Mouse (Mus musculus): ENCODE measurements around the gene Nr2e1. TPM values are rescaled to one million over a fixed set of nuclear protein-coding genes. Genes with fewer than 3 reads are reported as not detected.
A peak's percentile ranks its signal among the peaks of the same experiment; 100 is the strongest.

Gene Nr2e1
- polyA plus RNA-seq, 1 experiment from 2014 or later, result not detected

GRCm38 (mm10) chr10:42583902-42584435 lies 537 bp upstream of the Nr2e1 start:
- Histone ChIP-seq H3K4me3 (peak overlapping the region; percentile 28), H3K36me3 (no peaks in the 10 kb centered on the region), H3K27me3 (ENCODE audit: low read depth, poor library complexity, severe bottlenecking) (peaks cover 100% of the 10 kb centered on the region), H3K9me3 (replicated peaks) (0 out of 2 replicates have a peak, but pooled peaks cover 4% of the 10 kb centered on the region), H3K4me1 (peaks cover 46% of the 10 kb centered on the region), H3K27ac (no peak overlapping the region)
- no peak for DNase-seq (ENCODE audit: low spot score)
- WGBS, result under 1% methylated on average over 32 of the region's 32 CpGs

- no peak for DNase-seq (ENCODE audit: low spot score)
- peaks cover 100% of the 10 kb centered on the region for H3K27me3 ChIP-seq (ENCODE audit: low read depth, poor library complexity, severe bottlenecking)
- H3K4me3 ChIP-seq, result no peak overlapping the region
- no peak overlapping the region for H3K27ac ChIP-seq
- H3K36me3 ChIP-seq, result no peaks in the 10 kb centered on the region
- WGBS, result under 1% methylated on average over 44 of the region's 44 CpGs
- H3K4me1 ChIP-seq, result peaks cover 46% of the 10 kb centered on the region
- 0 out of 2 replicates have a peak, but pooled peaks cover 4% of the 10 kb centered on the region for H3K9me3 ChIP-seq (replicated peaks)
Measured at GRCm38 (mm10) chr10:42582566-42583110, 794 bp downstream of the Nr2e1 start.

GRCm38 (mm10) chr10:42581694-42582565 lies 1.5 kb downstream of the Nr2e1 start:
- Histone ChIP-seq H3K36me3 (no peaks in the 10 kb centered on the region), H3K4me3 (no peak overlapping the region), H3K9me3 (replicated peaks) (0 out of 2 replicates have a peak, but pooled peaks cover 4% of the 10 kb centered on the region), H3K27me3 (ENCODE audit: low read depth, poor library complexity, severe bottlenecking) (peaks cover 100% of the 10 kb centered on the region), H3K4me1 (peaks cover 46% of the 10 kb centered on the region), H3K27ac (no peak overlapping the region)
- DNase-seq (ENCODE audit: low spot score), result no peak
- under 1% methylated on average over 45 of the region's 45 CpGs for WGBS

GRCm38 (mm10) chr10:42580951-42581277 lies 2.5 kb downstream of the Nr2e1 start:
- Histone ChIP-seq H3K4me3 (no peak overlapping the region), H3K27ac (no peak overlapping the region), H3K27me3 (ENCODE audit: low read depth, poor library complexity, severe bottlenecking) (peaks cover 100% of the 10 kb centered on the region), H3K4me1 (peaks cover 46% of the 10 kb centered on the region), H3K36me3 (no peaks in the 10 kb centered on the region), H3K9me3 (replicated peaks) (no peaks in the 10 kb centered on the region)
- 5% methylated on average over 7 of the region's 7 CpGs for WGBS
- DNase-seq (ENCODE audit: low spot score), result no peak

- peaks cover 46% of the 10 kb centered on the region for H3K4me1 ChIP-seq
- H3K27me3 ChIP-seq (ENCODE audit: low read depth, poor library complexity, severe bottlenecking), result peaks cover 100% of the 10 kb centered on the region
- no peaks in the 10 kb centered on the region for H3K36me3 ChIP-seq
- WGBS, result under 1% methylated on average over 29 of the region's 29 CpGs
- DNase-seq (ENCODE audit: low spot score), result no peak
- no peak overlapping the region for H3K27ac ChIP-seq
- H3K9me3 ChIP-seq (replicated peaks), result no peaks in the 10 kb centered on the region
- peak overlapping the region; percentile 13; the same call in 1 of the 2 replicates for H3K4me3 ChIP-seq
Measured at GRCm38 (mm10) chr10:42580131-42580950, 3.1 kb downstream of the Nr2e1 start.

GRCm38 (mm10) chr10:42579475-42580130 lies 3.8 kb downstream of the Nr2e1 start:
- H3K36me3 ChIP-seq, result no peaks in the 10 kb centered on the region
- no peaks in the 10 kb centered on the region for H3K9me3 ChIP-seq (replicated peaks)
- H3K4me3 ChIP-seq, result peak overlapping the region; percentile 13; the same call in 1 of the 2 replicates
- peaks cover 100% of the 10 kb centered on the region for H3K27me3 ChIP-seq (ENCODE audit: low read depth, poor library complexity, severe bottlenecking)
- peaks cover 45% of the 10 kb centered on the region for H3K4me1 ChIP-seq
- no peak overlapping the region for H3K27ac ChIP-seq
- under 1% methylated on average over 41 of the region's 41 CpGs for WGBS
- no peak for DNase-seq (ENCODE audit: low spot score)

- Histone ChIP-seq H3K9me3 (replicated peaks) (no peaks in the 10 kb centered on the region), H3K4me1 (peaks cover 38% of the 10 kb centered on the region), H3K27ac (no peak overlapping the region), H3K27me3 (ENCODE audit: low read depth, poor library complexity, severe bottlenecking) (peaks cover 100% of the 10 kb centered on the region), H3K36me3 (no peaks in the 10 kb centered on the region), H3K4me3 (no peak overlapping the region)
- no peak for DNase-seq (ENCODE audit: low spot score)
- WGBS, result under 1% methylated on average over 22 of the region's 22 CpGs
Measured at GRCm38 (mm10) chr10:42578698-42579474, 4.5 kb downstream of the Nr2e1 start.

GRCm38 (mm10) chr10:42578281-42578675 lies 5.2 kb downstream of the Nr2e1 start:
- peaks cover 100% of the 10 kb centered on the region for H3K27me3 ChIP-seq (ENCODE audit: low read depth, poor library complexity, severe bottlenecking)
- H3K27ac ChIP-seq, result no peak overlapping the region
- H3K36me3 ChIP-seq, result no peaks in the 10 kb centered on the region
- H3K4me1 ChIP-seq, result peaks cover 33% of the 10 kb centered on the region
- no peaks in the 10 kb centered on the region for H3K9me3 ChIP-seq (replicated peaks)
- no peak overlapping the region for H3K4me3 ChIP-seq
- DNase-seq (ENCODE audit: low spot score), result no peak
- whole genome bisulfite sequencing, result under 1% methylated on average over 15 of the region's 15 CpGs

- Histone ChIP-seq H3K27ac (no peak overlapping the region), H3K4me1 (peaks cover 28% of the 10 kb centered on the region), H3K36me3 (no peaks in the 10 kb centered on the region), H3K9me3 (replicated peaks) (no peaks in the 10 kb centered on the region), H3K27me3 (ENCODE audit: low read depth, poor library complexity, severe bottlenecking) (peaks cover 100% of the 10 kb centered on the region), H3K4me3 (no peak overlapping the region)
- DNase-seq (ENCODE audit: low spot score), result no peak
- WGBS, result 2% methylated on average over 15 of the region's 15 CpGs
Measured at GRCm38 (mm10) chr10:42577525-42578280, 5.7 kb downstream of the Nr2e1 start.

- 2% methylated on average over 10 of the region's 10 CpGs for WGBS
- peaks cover 100% of the 10 kb centered on the region for H3K27me3 ChIP-seq (ENCODE audit: low read depth, poor library complexity, severe bottlenecking)
- H3K9me3 ChIP-seq (replicated peaks), result no peaks in the 10 kb centered on the region
- H3K4me1 ChIP-seq, result peaks cover 7% of the 10 kb centered on the region
- no peaks in the 10 kb centered on the region for H3K36me3 ChIP-seq
- DNase-seq (ENCODE audit: low spot score), result no peak
- H3K4me3 ChIP-seq, result no peak overlapping the region
- H3K27ac ChIP-seq, result no peak overlapping the region
Measured at GRCm38 (mm10) chr10:42574639-42575038, 8.8 kb downstream of the Nr2e1 start.

GRCm38 (mm10) chr10:42572971-42573370 lies 10.5 kb downstream of the Nr2e1 start:
- WGBS, result 2% methylated on average over 15 of the region's 15 CpGs
- Histone ChIP-seq H3K36me3 (no peaks in the 10 kb centered on the region), H3K4me1 (peaks cover 4% of the 10 kb centered on the region; the same call in 1 of the 2 replicates), H3K27ac (no peak overlapping the region), H3K27me3 (ENCODE audit: low read depth, poor library complexity, severe bottlenecking) (peaks cover 100% of the 10 kb centered on the region), H3K4me3 (peak overlapping the region; percentile 8; the same call in 1 of the 2 replicates), H3K9me3 (replicated peaks) (no peaks in the 10 kb centered on the region)
- DNase-seq (ENCODE audit: low spot score), result no peak

Measured in limb, embryonic 10.5 days (tissue).